Mouse (Mus musculus) cerebellum, adult 2 months (tissue): Measurements from ENCODE around the gene Chrnb4. TPM values are rescaled to one million over a fixed set of nuclear protein-coding genes. Genes with fewer than 3 reads are reported as not detected.

Experiments used
- DNase-seq, 2 experiments: peaks; one replicate each; pipeline ENCODE4 v3.0.0; 2021
- H3K27ac ChIP-seq: fragments of 200-500 bp; 2 replicates; pipeline ENCODE4 v1.5.1; 2012; ENCODE audit warnings: low read length, control low read depth, inconsistent platforms; ENCODE audit not compliant: insufficient read depth
- H3K27me3 ChIP-seq: fragments of 200-500 bp; 2 replicates; pipeline ENCODE4 v1.6.1; 2012; ENCODE audit warnings: inconsistent platforms, mild to moderate bottlenecking, low read length, moderate library complexity; ENCODE audit not compliant: control insufficient read depth, insufficient read depth
- H3K4me1 ChIP-seq: fragments of 200-500 bp; 2 replicates; pipeline ENCODE4 v1.6.1; 2011; ENCODE audit warnings: low read length; ENCODE audit not compliant: control insufficient read depth, insufficient read depth
- H3K4me3 ChIP-seq: fragments of 200-500 bp; replicated peaks from 2 replicates; pipeline ENCODE3; 2011; ENCODE audit warnings: mild to moderate bottlenecking, low read depth, low read length, control low read depth; ENCODE audit not compliant: insufficient read depth
- CTCF ChIP-seq: fragments of 200-500 bp; IDR thresholded peaks from 2 replicates; pipeline ENCODE4 v1.5.1; 2011; ENCODE audit warnings: low read depth, mild to moderate bottlenecking, control low read depth, low read length, moderate library complexity, borderline replicate concordance; ENCODE audit not compliant: insufficient read depth
- POLR2A ChIP-seq: fragments of 200-500 bp; IDR thresholded peaks from 2 replicates; pipeline ENCODE4 v1.6.1; 2011; ENCODE audit warnings: low read length, control low read depth, borderline replicate concordance; ENCODE audit not compliant: insufficient read depth
- WGBS: fragments of 180-500 bp; shearing (Covaris S2); methylation state at CpG from one replicate; pipeline ENCODE4 v1.1.7; 2018; 5-methylcytosine and 5-hydroxymethylcytosine counted together
- polyA plus RNA-seq: library from polyadenylated mRNA; depleted of rRNA; stranded (reverse); fragments of >200 nt; gene quantifications from 2 replicates; pipeline ENCODE4 v1.2.3, GENCODE M21; 2012

Gene Chrnb4
- polyA plus RNA-seq, 1 experiment: 2.7 TPM

DNA sequence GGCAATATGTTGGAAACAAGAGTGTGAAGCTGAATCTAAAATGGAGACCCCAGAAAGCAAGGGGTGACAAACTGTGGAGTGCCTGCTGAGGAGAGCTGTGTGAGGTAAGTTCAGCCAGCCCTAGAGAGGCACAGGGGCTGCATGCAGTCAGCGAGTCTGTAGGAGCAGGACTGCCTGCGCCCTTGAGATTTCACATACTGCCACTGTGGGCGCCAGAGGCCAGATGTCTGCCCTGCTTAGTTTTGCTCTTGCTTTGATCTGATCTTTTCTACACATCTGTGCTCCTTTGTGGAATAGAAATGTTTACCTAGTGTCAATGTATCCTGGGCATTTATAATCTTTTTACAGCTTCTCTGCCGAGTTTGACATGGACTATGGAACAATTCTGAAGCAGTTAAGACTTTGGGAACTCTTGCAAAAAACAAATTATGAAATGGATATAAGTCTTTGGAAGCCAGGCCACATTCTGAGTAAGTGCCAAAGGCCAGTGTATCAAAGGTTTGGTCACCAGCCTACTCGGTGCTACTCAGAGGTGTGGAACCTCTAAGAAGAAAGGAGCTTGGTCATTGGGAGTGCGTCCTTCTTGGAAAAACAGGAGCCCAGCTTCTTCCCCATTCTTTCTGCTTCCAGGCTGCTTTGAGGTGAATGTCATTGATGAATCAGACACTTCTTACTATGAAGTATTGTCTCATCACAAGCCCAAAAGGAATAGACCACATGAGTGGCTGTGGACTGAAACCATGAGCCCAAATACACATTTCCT is 37.8 kb downstream of the Chrnb4 start:
- Histone ChIP-seq H3K27me3 (no peaks in the 10 kb centered on the region), H3K27ac (no peak overlapping the region), H3K4me1 (no peaks in the 10 kb centered on the region), H3K4me3 (no peak overlapping the region)
- no peak for TF ChIP-seq POLR2A
- no peak for TF ChIP-seq CTCF
- 62% methylated on average over 6 of the region's 6 CpGs for WGBS
- no peak for DNase-seq

DNA sequence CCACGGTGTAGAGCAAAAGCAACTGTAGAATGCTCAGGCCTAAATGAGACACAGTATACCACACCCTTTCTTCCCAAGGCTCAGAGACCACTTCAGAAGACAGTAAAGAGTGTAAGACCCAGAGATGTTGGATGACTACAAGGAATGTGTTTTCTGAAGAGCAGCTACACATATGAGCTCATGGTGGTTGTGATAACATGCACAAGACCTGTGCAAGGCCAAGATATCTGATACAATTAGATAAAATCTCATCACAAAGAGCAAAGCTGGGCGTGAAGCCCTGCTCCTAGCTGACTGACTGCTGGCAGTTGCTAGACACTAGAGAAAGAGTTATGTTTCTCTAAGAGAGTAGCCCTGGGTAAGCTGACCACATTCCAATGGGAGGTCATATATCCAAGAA is 38.9 kb downstream of the Chrnb4 start:
- H3K4me1 ChIP-seq: no peaks in the 10 kb centered on the region
- TF ChIP-seq CTCF: no peak
- no peak for TF ChIP-seq POLR2A
- no peak for DNase-seq
- WGBS: 89% methylated on average over 2 of the region's 2 CpGs
- H3K27me3 ChIP-seq: no peaks in the 10 kb centered on the region
- no peak overlapping the region for H3K27ac ChIP-seq
- H3K4me3 ChIP-seq: no peak overlapping the region

DNA sequence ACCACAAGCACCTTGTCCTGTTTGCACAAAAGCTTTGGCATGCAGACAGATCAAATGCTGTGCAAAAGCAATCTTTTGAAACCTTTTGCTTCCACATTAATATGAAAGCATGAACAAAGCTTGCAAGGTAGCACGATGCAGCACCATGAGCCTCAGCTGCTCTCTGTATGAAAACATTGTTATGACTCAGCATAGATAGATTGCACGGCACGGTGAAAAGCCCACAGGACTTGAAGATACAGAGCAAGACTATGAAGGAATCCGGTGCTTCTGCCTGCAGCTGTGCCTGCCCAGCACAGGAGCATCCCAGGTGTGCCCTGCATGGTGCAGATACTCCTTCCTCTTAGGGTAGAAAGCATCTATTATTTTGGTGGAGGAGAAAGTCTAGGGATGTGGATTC is 45.0 kb downstream of the Chrnb4 start:
- 80% methylated on average over 4 of the region's 4 CpGs for WGBS
- TF ChIP-seq CTCF (no peak), POLR2A (no peak)
- no peak overlapping the region for H3K4me3 ChIP-seq
- no peak for DNase-seq
- H3K27ac ChIP-seq: no peak overlapping the region
- no peaks in the 10 kb centered on the region; the same call in 1 of the 2 replicates for H3K27me3 ChIP-seq
- no peaks in the 10 kb centered on the region for H3K4me1 ChIP-seq

DNA sequence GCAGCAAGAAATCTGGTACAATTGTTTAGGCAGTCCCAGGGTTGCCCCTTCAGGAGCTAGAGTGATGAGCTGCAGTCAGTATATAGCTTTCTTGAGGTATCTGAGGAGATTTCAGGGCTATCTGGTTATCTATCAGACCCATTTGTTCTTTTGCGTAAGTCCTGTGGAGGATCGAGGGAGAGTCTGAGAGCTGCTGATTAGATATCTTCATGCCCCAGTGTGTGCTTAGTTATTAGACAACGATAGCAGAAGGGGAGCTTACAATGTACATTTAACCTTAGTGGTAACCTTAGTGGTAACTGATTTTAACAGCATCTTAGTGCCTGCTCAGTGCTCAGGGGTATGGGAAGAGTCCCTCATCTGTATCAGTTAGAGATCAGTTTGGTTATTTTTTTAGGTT is 52.9 kb downstream of the Chrnb4 start:
- Histone ChIP-seq H3K27me3 (no peaks in the 10 kb centered on the region), H3K4me1 (no peaks in the 10 kb centered on the region), H3K4me3 (no peak overlapping the region), H3K27ac (no peak overlapping the region)
- no peak for TF ChIP-seq CTCF
- TF ChIP-seq POLR2A: no peak
- DNase-seq: no peak
- 86% methylated on average over 3 of the region's 3 CpGs for WGBS

DNA sequence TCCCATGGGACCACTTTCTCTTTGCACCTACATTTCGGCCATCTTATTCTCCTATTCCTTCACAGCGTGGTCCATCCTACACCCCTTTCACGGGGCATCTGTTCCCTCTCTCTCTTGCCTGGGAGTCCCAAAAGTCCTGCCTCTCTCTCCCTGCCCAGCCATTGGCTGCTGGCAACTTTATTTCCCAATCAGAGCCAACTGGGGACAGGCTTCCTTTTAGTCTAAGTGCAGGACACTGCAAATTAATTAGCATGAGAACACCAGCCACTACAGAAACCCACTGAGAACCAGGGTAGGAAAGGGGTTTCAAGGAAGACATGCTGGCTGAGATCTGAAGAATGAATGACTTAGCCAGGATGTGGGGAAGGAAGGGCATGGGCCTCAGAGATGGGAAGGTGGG is 54.2 kb downstream of the Chrnb4 start:
- TF ChIP-seq CTCF (no peak), POLR2A (no peak)

DNA sequence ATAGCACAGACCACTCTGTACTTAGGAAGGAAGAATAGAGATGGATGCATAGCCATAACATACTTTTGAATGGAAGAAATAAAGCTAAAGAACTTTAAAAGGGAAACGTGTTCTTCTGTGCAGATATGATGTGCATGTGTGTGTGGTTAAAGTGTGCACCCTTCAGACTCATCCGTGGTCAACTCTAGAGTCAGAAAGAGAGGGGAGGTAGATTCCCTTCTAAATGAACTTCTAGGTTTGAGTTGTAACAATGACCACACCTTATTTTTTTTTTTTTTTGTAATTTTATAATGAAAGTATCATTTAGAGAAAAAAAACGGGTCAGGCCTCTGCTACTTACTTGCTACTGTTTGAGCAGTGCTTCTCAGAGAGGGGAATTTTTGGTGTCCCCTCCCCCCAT is 58.2 kb downstream of the Chrnb4 start:
- 78% methylated on average over 3 of the region's 3 CpGs for WGBS
- DNase-seq: no peak
- H3K27me3 ChIP-seq: no peaks in the 10 kb centered on the region
- no peak overlapping the region for H3K27ac ChIP-seq
- H3K4me1 ChIP-seq: no peaks in the 10 kb centered on the region
- TF ChIP-seq POLR2A (no peak), CTCF (no peak)
- no peak overlapping the region for H3K4me3 ChIP-seq

More for the DNA sequence above, 54.2 kb downstream of the Chrnb4 start:
- Histone ChIP-seq H3K4me1 (no peaks in the 10 kb centered on the region), H3K4me3 (no peak overlapping the region), H3K27me3 (no peaks in the 10 kb centered on the region), H3K27ac (no peak overlapping the region)
- 47% methylated on average over 3 of the region's 3 CpGs for WGBS
- no peak for DNase-seq

DNA sequence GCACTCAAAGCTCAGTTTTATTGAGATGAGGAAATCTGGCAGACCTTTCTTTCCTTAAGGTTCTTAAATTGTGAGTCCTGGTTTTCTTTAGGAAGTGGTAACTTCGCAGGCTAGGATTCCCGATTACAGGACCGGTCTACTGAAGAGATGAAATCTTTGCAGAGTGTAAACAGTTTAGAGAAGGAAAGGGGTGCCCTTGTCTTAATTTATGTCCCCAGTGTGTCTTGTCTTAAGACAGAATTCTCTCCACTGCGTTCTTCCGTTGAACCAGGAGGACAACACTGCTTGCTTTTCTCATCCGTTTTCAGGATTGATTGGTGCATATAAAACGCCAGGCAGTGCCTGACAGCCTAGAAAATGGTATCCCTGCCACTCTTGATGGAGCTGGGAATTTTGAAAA is 66.2 kb downstream of the Chrnb4 start:
- H3K27me3 ChIP-seq: peaks cover 2% of the 10 kb centered on the region; the same call in 1 of the 2 replicates
- TF ChIP-seq POLR2A (no peak), CTCF (no peak)
- no peak overlapping the region for H3K27ac ChIP-seq
- no peak overlapping the region for H3K4me3 ChIP-seq
- no peak for DNase-seq
- no peaks in the 10 kb centered on the region for H3K4me1 ChIP-seq
- WGBS: 33% methylated on average over 7 of the region's 7 CpGs
